Mouse (Mus musculus) cerebellum, adult 11 months (tissue): ENCODE results near the gene Azi2.

Experiments
- DNase-seq: peaks from one replicate; pipeline ENCODE4 v3.0.0; 2022

The Azi2 gene

DNA sequence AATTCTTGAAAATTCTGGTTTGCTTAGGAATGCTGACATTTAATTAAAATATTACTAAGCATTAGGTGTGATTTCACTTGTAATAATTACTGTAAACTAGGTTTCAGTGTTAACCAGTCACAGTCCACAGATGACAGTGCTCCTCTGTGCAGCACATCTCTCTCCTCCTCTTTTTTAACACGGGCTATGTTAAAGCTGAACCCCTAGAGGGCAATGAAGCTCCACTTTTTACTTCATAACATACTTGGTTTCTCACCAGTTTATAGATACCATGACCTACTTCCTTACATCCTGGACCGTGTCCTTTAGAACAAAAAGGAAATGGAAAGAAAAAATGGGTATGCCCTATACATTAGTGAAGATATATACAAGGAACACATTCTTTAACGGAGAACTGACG, 59.1 kb downstream of the Azi2 start:
- peak; percentile 13 for DNase-seq

DNA sequence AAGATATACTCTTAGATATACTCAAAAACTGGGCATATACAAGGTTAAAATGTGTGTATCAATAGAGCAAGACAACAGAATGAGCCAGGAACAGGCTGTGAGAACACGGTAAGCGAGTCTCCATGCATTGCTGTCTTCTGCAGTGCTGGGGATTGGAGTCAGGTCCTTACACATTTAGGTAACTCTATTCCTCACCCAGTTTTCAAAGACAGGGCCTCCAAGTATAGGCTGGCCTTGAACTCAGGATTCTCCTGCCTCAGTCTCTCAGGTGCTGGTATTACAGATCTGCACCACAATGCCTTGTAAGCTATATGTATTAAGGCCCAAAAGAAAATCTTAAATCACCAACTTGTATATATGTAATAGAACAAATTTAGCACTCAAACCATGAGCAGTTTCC, 60.2 kb downstream of the Azi2 start:
- no peak for DNase-seq

DNA sequence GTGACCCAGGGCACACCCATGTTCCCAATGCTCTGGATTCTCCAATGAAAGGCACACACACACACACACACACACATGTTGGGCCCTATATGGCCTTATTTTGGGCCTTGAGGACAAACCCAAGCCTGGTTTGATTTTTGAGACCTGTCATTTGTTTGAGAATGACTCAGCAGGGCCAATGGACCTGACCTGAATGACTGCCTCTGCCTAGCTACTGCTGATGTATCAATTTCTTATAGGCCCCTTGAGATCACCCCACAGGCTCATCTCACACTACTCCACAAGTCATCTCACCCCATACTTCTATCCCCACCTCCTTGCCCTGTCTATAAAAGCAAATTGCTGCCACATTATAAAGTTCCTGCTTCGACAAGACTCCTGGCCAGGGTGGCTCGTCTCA, 61.5 kb downstream of the Azi2 start:
- DNase-seq, result no peak

DNA sequence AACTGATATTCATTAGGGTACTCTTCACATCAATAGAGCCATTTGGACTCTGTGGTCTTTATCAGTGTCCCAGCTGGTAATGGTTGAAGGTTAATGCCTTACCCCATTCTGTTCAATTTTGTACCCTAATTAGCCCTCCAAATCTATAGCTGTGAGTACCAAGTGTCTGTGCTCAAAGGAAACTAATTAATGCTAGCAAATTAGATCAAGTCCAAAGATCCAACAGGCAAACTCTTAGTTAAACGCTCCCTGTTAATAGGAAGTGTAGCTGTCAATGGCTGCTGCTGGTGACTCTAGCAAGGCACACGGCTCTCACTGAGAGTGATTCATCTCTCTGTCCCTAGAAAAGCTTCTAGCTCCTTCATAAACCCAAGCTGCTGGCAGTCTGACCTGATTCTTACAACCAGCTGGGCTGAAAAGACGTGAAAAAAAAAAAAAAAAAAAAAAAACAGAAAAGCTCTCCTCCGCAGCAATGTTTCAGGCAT, 68.3 kb downstream of the Azi2 start:
- no peak for DNase-seq

DNA sequence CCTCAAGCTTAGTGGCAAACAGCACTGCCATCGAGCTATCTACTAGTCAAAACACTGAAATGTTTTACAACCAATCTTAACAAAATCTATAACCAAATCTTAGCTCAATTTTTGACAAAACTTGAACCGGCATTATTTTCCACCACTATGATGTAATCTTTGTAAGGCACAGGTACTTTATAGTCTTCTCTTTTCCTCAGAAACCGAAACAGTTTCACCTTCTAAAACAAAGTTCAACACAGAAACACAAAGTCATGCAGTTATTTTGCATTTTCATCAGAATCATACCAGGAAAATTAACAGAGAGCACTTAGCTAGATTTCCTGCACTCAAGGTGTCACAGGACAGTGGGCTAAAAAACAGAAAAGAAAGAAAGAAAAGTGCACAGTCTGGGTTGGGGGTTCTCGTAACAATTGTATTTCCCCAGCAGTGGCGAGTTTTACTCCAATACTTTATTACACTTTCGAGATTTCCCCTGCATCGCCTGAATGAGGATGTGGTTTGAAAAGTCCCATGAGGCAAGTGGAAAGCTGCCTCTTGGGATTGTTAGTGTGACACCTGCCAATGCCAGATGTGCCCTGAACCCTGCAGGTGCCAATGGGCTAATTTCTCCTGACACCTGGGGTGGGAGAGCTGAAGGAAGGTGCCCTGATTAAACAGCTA, 69.5 kb downstream of the Azi2 start:
- DNase-seq, result no peak

DNA sequence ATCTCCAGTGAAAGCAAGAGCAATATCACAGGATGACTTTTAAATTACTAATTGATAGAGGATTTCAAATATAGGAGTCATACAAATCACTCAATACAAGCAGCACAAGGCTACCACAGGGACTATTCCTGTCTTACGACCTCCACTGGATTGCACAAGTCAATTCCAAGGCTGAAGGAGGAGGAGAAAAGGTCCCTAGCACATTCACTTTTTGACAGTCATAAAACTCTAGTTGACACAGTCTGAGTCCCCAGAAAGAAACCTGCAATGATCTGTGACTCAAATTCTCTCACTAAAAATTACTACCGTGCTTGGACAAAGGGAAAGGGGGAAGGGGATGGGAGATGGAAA, 70.0 kb downstream of the Azi2 start:
- no peak for DNase-seq
